Mouse (Mus musculus): ENCODE data around the gene Selenbp2.
"Not testable (repeated sequence)": the region's sequence is repeated elsewhere in the genome, so short reads cannot be mapped to it uniquely, and the experiment has no call there.

Gene Selenbp2

DNA sequence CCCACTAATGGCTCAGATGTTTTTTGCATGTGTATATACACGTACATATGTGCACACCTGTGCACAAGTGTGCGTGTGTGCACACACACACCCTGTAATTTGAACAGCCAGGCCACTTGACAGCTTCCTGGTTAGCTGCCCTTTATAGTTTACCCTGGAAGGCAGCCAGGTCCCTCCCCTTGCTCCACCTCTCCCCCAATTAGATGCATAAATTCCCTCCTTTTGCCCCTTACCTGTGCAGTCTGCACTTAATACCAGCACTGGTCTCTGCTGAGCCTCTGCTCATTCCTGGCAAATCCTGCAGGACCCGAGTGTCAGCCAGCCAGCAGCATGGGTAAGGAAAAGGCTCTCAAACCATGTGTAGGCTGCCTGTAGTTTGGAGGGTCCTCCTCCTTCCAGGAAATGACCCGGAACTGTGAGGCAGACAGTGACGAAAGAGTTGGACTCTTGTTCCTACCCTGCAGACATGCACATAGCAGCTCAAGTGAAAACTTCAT, at the start of gene Selenbp2:
Selenbp2 (plus strand) TSS at position 228 of the 497 bp plus-strand sequence.
- DNase-seq (ENCODE audit: low read depth): no peak

DNA sequence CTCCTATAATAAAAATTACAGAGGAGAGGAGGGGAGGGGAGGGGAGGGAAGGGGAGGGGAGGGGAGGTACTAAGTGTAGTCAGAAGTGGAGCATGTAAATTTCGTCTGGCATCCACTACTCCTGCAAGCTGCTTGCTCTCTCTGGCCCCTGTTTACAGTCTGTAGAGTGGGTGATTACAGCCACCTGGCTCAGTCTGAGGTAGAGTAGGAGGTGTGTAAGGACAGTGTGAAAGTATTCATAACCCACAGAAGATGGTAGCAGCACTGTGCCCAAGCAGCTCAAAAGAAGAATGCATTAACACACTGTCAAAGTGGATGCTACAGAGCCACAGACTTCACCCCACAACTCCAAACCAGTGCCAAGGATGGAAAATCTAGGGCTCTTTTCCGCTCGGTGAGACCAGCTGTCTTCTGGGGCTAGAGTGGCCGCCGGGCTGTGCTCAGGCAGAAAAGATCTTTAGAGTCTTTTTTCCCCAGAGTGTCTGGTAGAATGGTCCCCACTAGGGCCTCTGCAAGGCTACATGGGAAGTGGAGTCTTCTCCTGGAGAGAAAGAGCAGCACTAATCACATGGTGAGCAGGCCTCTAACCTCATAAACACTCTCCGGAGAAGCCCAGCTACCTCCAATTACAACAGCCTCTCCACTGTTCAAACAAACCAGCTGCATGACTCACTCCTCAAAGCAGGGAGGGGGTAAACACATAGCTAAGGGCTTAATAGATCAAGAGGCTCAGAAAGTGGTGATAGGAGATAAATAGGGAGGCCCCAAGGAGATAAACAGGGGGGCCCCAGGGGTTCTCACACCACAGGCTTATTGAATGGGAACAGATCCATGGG, 44.4 kb upstream of the Selenbp2 start:
- peak; percentile 90 for DNase-seq (ENCODE audit: low read depth)

DNA sequence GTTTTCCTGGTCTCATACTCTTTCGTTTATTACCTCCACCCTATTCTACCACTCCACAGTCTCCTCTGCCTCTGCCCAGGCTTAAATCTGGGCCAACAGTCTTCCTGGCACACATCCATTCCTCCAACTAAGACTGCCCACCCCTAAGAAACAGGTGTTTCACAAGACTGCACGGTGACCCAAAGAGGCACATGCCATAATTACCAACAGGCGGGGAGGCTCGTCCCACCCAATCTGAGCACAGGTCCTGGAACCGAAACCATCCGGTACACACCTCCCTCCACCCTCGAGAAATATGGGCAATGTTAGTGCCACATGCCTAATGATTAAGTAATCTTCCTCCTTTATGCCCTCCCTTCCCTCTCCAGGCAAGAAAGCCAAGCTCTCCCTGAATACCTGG, 42.9 kb upstream of the Selenbp2 start:
- no peak for DNase-seq (ENCODE audit: low read depth)

DNA sequence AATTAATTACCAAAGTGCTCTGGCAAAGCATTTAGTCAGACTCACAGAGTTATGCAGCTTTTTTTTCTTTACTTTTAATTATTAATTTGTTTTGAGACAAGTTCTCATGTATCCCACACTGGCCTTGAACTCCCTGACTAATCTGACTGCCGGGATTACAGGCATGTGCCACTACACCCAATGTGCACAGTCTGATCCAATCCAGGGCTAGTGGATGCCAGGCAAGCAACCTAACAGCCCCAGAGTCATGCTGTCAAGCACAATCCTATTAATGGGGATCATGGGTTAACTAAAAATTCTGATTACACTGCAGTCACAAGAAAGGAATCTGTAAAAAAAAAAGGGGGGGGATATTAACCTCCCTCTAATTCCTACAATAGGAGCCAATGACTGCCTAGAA, 39.4 kb upstream of the Selenbp2 start:
- DNase-seq (ENCODE audit: low read depth): not testable (repeated sequence)

DNA sequence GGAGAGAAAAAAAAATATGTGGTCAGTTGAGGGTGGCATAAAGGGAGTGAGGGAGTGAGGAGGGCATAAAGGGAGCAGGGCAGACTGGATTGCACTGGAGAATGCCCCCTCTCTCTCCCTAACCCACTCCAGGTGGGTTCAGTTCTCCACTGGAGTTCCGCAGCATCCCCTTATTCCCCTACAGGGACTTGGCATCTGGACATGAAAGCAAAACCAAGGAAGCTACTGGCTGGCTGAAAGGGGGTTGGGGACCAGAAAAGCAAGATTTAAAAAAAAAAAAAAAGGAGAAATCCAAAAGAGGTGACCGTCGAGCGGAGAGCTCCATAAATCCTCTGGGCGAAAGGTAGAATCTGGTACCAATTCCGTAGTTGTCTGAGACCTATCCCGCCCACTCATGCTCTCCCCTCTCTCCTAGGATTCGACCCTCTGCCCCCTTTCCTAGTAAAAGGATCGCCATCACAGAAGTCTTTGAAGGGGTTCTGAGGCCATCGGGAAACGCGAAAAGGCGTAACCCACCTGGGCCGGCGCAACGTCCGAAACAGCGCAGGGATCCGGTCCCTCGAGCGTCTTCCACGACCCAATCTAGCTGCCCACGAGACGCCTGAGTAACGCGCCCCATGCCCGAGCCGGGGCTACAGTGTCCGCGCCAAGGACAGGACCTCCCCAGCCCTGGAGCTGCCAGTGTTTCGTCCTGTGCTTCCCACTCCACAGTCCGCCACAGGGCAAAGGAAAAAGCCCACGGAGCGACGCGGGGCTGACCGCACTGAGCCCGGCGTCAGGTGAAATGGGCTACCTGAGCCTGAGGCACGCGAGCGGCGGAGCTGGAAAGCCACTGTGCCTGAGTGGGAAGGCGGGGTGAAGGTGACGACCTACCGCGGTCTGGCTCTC, 35.3 kb upstream of the Selenbp2 start:
- DNase-seq (ENCODE audit: low read depth): not testable (repeated sequence)

DNA sequence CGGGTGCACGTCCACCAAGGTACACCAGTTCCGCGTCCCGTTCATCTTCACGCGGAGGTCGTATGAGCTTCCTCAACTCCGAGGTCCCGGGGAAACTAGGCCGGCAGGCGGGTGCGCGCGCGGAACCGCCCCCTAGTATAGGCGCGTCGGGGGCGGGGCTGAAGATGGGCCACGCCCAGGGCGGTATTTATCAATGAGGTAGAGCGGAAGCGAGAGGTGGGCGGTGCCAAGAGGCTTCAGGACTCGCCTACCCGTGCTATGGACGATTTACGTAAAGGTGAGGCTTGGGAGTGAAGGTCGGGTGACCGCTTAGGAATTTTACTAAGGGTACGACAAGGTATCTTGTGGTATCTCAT, 34.6 kb upstream of the Selenbp2 start, which contains the start of gene Tuft1:
Tuft1 (minus strand) TSS at position 133 of the 356 bp plus-strand sequence.
- not testable (repeated sequence) for DNase-seq (ENCODE audit: low read depth)

DNA sequence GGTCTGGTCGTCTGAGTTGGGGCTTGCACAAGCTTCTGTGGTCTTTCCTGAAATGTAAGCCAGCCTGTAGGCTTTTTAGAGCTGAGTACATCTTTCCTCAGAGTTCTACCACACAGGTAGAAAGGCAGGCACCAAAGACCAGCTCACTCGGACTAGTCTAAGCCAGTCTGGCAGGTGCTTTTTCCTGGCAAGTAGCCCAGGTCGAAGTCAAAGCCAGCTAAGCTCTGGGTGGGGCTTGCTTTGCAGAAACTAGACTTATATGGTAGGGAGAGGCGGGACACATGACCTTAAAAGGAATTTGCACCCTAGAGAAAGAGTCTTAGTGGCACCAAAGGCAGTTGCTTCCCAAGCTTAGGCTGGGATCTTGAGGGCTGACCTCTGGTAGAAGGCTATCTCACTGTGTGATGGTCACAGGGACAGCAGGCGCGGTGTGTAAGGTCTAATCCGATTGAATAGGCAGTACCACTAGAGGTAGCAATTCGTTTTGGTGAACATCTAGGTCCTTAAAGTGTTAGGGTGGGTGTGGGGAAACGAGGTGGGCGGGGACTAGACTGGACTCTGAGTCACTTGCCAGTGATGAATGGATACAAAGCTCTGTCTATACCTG, 34.1 kb upstream of the Selenbp2 start:
- peak; percentile 76 for DNase-seq (ENCODE audit: low read depth)

DNA sequence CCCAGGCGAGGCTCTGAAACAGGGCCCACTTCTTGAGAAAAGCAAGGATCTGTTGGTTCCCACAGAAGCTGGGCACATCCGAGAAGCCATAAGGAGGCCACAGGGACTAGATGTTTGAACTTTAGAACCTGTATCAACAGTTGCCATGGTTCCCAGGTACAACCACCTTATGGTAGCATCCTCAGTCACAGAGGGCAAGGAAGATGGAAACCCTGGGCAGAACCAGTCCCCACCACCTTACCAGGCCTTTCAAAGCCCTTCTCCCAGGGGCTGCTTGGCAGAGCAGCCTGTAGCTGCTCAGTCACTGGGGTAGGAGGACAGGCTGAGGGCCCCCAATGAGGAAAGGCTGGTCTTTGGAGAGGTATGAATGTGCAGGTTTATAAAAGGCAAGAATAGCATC, 32.5 kb upstream of the Selenbp2 start:
- DNase-seq (ENCODE audit: low read depth): not testable (repeated sequence)

DNA sequence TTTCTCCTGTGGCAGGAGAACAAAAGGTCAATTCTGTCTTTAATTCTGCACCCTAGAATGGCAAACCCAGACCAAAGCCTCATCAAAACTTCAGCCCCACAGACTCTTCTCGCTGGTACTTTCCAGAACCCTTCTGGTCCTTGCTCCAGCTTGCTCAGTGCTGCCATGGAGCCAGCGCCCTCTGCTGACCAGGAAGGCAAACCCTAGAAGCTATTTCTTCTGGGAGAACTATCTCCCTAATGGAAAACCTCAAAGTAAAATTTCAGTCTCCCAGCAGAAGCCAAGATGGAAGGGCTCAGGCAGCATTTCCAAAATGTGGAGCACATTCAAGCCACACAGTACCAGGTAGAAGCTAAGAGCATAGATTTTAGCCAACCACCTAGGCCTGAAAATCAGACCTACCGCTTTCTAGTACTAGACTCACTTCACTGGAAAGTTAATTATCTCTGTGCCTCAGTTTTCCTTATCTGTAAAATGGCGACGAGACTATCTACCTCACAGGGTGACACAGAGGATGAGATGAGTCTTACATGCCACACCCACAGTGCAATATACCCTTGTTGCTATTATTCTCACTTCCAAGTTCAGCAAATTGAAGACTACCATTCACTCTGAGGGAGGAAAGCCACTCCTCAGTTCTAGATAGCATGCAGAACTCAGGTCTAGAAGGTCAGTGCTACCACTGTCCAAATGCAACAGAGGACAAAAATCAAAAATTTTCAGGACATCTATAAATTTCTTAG, 28.1 kb upstream of the Selenbp2 start:
- not testable (repeated sequence) for DNase-seq (ENCODE audit: low read depth)

DNA sequence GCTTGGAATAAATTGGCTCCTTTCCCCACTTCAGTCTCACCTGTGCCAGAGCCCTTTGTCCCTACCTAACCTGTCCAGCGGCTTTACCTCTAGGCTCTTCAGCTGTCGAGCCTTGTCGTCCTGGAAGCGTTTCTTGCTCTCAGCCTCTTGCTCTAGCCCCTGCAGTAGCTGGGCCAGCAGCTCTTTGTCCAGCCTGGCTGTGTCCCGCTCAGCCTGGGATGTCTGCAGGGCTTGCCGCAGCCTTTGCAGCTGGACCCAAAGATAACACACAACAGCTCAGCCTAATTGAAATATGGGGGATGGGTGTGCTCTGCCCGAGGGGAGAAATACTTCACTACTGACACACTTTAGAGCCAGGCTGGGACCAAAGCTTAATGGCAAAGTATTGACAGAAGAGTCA, 27.5 kb upstream of the Selenbp2 start:
- DNase-seq (ENCODE audit: low read depth): not testable (repeated sequence)

DNA sequence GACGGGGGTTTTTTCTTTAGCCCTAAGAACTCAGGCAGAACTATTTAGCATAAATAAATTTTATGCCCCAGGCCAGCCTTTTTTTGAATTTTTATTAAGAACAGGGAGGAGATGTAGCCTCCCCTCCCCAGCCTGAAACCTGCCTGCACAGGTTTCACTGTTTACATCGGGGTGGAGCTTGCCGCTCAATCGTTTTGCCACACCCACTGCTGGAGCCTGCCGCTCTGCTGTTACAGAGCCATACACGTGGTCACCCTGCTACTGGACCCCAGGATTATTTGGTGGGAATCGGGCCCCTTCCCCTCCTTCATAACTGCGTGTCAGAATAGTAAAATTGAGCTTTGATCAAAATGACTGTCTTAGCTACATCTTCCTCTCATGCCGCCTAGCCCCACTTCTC, 18.3 kb upstream of the Selenbp2 start:
- DNase-seq (ENCODE audit: low read depth): not testable (repeated sequence)

DNA sequence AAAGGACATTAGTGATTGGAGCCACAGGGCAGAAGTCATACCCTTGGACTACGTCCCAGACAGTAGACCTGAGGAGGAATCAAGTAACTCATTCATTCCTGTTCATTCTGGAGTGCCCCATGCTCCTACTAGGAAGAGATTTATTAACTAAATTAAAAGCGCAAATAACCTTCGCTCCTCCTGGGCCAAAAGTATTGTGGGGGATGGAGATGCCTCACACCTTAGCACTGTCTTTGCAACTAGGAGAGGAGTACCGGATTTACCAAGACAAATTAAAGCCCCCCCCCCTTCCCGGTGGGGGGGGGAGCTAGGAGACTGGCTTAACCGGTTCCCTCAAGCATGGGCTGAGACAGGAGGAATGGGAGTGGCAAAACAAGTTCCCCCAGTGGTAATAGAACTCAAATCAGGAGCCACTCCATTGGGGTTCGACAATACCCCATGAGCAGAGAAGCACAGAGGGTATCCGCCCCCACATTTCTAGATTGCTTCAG, 14.0 kb upstream of the Selenbp2 start:
- no peak for DNase-seq (ENCODE audit: low read depth)

DNA sequence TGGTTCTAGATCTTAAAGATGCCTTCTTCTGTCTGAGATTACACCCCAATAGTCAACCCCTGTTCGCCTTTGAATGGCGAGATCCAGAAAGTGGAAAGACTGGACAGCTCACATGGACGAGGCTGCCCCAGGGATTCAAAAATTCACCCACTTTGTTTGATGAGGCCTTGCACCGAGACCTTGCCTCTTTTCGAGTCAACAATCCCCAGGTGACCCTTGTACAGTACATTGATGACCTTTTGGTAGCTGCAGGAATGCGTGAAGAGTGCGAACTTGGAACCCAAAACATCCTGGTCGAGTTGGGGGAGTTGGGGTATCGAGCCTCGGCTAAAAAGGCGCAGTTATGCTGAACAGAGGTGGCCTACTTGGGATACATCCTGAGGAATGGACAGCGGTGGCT, 13.3 kb upstream of the Selenbp2 start:
- not testable (repeated sequence) for DNase-seq (ENCODE audit: low read depth)

DNA sequence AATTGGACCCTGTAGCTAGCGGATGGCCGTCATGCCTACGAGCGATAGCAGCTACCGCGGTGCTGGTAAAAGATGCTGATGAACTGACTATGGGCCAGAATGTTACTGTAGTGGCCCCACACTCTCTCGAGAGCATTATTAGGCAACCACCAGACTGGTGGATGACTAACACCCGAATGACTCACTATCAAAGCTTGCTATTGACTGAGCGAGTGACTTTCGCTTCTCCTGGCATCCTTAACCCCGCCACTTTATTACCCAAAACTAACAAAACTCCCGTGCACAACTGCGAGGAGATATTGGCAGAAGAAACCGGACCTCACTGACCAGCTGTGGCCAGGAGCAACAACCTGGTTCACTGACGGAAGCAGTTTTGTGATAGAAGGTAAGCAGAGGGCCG, 12.6 kb upstream of the Selenbp2 start:
- DNase-seq (ENCODE audit: low read depth): peak; percentile 90

DNA sequence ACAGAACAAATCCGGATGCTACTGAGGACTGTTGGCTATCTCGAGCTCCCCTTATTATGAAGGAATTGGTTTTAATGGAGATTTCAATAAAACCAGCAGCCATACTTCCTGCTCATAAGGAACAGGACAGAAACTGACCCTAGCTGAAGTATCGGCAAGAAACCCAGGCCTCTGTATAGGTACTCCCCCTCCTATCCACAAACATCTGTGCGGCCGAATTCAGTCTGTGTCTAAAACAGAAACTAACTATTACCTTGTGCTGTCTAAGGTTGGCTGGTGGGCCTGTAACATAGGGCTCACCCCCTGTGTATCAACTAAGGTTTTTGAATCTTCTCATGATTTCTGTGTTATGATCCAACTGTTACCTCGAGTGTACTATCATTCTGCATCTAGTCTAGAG, 9.7 kb upstream of the Selenbp2 start:
- no peak for DNase-seq (ENCODE audit: low read depth)

DNA sequence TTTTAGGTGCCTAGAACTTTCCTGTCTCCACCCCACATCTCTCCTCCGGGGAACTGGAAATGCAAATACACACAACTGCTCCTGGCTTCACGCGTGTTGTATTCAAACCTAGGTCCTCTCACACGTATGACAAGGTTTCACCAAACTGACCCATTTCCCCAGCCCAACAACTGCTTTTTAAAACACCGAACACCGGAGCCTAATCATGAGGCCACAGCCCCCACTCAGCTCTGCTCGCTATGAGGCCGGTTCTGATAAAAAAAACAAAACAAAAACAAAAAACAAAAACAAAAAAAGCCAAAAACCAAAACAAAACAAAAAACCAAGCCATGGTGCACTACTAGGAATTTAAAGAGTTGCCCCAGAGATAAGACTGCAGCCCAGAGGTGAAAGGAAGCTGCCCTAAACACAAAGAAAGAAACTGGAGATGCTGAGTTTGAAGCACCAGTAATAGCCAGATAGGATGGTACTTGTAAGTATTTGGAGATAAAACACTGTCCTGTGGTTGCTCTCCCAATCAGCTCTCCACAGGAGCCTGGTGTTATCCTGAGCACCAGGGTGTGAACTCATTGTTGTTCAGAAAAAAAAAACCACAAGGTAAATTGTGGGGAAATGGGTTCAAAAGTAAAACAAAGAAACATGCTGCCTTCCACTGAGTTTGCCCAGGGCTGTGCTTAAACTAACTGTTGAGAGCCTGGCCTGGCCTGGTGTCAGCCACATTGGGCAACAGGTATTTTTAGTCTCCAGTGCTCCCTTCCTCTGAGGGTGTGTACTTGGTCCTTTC, 7.2 kb upstream of the Selenbp2 start:
- DNase-seq (ENCODE audit: low read depth): not testable (repeated sequence)

DNA sequence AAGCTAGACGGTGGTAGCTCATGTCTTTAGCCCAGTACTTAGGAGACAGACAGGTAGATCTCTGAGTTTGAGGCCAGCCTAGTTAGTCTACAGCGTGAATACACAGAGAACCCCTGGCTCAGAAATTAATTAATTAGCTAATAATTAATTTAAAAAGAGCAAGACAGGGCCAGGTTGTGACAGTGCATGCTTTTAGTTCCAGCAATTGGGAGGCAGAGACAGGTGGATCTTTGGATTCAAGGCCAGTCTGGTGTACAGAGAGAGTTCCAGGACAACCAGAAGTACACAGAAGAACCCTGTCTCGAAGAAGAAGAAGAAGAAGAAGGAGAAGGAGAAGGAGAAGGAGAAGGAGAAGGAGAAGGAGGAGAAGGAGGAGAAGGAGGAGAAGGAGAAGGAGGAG, 4.7 kb upstream of the Selenbp2 start:
- not testable (repeated sequence) for DNase-seq (ENCODE audit: low read depth)

DNA sequence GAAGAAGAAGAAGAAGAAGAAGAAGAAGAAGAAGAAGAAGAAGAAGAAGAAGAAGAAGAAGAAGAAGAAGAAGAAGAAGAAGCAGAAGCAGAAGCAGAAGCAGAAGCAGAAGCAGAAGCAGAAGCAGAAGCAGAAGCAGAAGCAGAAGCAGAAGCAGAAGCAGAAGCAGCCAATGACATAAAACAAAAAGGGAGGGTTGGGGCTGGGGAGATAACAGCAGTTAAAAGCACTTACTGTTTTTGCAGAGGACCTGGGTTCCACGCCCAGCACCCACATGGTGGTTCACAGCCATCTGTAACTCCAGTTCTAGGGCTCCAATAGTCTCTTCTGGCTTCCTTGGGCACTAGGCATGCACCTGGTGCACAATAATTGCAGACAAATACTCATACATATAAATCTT, 4.2 kb upstream of the Selenbp2 start:
- not testable (repeated sequence) for DNase-seq (ENCODE audit: low read depth)

DNA sequence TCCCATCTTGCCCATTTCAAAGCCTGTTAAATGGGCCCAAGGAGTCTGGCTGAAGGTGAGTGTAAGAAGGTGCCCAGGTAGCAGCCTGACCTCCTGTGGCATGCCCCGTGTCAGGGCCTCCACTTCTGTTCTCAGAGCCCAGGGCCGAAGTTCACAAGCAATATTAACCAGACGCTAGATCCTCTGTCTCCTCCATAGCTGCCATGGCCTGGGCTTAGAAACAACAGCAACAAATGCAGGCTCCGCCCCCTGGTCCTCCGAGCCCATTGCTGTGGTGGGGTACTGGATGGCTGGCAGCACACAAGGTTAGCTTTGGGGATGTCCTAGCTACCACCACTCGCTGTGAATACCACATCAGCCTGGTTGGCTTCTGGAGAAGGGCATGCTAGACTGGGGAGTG, 3.2 kb upstream of the Selenbp2 start:
- not testable (repeated sequence) for DNase-seq (ENCODE audit: low read depth)

DNA sequence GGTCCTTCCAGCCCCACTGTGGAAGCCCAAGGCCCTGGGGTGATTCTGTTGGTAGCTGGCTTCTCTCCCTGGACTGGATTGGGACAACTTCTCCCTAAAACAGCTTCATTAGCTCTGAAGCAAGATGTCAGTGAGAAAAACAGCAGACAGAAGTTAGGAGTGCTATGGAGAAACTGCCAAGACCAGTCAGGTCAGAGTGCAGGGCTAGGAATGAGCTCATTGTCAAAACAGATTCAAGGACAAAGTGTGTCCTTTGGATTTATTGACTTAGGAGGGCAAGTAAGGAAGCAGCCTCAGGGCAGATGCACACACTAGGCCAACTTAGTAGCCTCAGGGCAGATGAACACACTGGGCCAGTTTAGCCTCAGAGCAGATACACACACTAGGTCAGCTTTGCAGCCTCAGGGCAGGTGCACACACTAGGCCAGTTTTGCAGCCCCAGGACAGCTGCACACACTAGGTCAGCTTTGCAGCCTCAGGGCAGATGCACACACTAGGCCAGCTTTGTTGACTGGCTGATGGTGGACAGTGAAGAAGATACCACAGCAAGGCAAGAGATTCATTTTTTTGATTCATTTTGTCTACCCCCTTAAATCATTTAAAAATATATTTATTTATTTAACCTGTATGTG, 2.6 kb upstream of the Selenbp2 start:
- no peak for DNase-seq (ENCODE audit: low read depth)
